Mouse (Mus musculus): ENCODE measurements around the gene Cyp51.
"Not testable (repeated sequence)": the region's sequence is repeated elsewhere in the genome, so short reads cannot be mapped to it uniquely, and the experiment has no call there.

Cyp51 gene

DNA sequence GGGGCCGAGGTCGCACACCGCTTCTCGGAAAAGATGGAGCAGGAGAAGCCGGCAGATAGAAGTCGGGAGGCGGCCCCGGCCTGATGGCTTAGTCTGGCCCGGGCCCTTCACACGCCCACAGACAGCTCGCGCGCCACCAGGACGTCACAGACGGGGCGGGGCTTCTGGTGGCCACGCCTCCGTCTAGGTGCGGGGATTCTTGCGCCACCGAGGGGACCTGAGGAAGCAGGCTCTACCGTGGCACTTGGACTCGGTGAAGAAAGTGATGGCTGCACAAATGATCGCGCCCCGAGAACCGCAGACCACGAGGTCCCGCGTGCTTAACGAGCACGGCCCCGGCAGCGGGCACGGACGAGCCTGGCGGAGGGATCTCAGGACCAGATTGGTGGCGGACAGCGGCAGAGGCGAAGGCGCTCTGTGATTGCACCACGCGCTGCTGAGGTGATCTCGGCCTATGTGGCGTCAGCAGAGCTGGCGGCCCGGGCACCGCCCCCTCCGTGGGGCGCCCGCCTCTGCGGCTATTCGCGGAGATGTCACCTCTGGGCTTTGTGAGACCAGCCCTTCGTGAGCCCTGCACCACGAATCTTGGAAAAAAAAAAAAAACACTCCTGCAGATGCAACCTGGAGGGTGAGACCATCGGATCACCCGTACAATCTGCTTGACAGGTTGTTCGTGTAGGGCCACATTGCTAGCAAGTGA is at the start of gene Cyp51:
TSS of gene Cyp51 (minus strand) at position 406 of the 700 bp plus-strand sequence.
- DNase-seq (ENCODE audit: low spot score), result peak; percentile 89

DNA sequence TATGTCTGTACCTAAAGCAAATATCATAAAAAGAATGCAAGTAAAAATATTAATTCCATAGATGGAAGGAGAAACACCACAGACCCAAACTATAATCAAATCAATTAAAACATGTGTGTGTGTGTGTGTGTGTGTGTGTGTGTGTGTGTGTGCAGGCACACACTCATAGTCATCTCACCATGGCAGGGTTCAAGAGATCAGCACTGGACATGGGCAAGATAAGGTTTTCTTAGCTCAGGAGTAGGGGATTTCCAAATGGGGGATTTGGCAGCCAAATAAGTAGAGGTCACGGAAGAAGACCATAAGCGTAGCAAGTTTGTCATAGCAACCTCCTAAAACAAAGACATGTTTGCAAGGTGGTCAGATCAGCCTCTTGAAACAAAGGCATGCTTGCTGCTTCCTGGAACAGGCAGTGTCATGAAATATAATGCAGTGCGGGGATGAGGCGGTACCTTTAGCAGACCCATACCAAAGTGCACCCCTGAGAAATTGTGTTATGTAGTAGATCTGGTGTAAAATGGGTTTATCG is 8.1 kb upstream of the Cyp51 start:
- no peak for DNase-seq (ENCODE audit: low spot score)

DNA sequence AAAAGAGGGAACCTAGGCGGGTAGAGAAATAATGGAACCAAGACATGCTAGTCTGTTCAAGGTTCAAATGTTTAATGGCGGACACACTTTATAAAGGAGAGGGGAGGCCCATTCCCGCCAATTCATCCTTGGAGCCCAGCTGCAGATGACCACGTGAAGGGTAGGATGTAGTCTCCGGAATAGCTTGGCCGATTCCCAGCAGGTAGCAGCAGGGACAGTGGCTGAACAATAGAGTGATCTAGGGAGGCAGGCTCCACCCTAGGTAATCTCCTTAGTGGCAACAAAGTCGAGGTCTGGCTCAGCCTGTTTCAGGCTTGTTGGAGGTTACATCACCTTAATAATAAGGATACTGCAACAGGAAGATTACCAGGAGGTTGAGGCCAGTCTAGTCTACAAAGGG is 2.5 kb upstream of the Cyp51 start:
- DNase-seq (ENCODE audit: low spot score), result not testable (repeated sequence)

DNA sequence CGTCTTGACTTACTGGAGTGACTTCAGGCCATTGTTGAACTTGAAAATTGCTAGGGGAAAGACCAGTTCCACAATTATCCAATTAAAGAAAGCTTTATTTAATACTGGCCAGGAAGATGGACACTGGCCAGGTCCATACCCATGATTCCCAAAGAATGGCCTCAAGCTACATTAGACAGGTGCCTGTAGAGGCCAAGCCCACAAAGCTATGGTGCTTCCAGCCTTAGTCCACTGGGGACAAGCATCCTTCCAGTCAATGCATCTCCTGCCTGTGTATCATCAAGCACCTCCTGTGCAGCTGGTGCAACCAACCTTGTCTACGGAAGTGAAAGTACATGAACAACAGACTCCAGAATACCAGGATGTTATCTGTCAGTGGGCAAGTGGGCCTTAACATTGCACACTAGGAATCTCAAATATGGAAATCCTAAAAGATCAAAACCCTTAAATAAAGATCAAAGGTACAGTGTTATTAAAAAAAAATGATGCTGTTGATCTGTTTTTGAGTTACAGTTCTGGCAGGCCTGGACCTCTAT is 1.2 kb upstream of the Cyp51 start:
- DNase-seq (ENCODE audit: low spot score), result no peak

DNA sequence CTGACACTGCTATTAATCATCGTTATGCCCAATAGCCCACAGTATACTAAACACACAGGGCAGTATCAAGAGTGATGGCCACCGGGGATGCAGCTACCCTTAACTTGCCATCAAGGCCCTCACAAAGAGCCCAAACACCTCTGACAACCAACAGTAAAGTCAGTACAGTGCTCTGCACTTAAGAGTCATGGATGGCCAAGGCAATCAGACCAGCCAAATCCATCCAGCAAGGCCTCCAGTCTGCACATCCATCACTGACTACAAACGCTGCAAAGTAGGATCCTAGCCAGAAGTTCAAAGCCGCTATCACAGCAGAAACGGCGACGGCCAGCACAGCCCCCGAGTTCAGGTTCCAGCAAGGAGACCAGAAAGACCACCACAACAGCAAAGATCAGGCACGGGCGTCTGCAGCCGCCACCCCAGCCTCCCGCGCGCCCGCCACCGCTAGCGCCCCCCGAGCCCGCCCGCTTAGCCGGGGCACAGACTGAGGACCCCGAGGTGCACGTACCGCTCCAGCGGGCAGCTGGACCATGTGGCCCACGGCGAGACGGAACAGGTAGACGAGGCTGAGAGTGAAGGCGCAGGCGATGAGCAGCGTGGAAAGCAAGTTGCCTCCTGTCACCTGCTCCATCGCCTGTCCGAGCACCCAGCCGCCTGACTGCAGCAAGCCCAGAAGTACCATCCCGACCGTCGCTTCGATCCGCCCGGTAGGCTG is 763 bp downstream of the Cyp51 start:
- DNase-seq (ENCODE audit: low spot score), result no peak

DNA sequence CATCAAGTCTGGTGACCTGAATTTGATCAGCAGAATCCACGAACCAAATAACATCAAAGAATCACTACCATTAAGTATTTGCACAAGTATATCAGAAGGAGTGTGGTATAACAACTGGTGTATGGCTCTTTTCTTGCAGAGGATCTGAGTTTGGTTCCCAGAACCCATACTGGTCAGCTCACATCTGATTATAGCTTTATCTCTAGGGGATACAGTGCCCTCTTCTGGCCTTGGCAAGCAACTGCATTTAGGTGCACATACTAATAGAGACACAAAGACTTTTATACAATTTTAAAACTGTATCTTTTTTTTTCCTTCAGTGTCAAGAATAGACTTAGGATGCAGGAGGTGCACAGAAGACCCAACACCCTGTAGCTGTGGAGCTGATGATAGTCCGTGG is 2.8 kb downstream of the Cyp51 start:
- DNase-seq (ENCODE audit: low spot score), result no peak

DNA sequence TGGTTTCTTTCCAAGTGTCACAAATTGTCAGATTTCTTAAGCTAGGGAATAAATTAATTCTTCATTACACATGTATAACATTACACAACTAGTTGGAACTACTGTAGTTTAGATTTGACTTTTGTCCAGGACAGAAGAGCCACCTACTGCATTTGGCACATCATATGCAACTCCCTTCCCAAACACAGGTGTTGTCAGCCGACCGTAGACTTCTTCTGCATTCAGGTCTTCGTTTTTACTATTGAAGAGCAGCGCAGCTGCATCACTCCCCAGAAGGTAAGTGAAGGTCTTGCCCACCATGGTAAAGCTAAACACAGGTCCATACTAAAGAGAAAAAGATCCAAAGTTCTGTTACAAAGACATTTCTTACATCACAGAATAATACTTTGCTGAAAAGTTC is 3.5 kb downstream of the Cyp51 start:
- no peak for DNase-seq (ENCODE audit: low spot score)

DNA sequence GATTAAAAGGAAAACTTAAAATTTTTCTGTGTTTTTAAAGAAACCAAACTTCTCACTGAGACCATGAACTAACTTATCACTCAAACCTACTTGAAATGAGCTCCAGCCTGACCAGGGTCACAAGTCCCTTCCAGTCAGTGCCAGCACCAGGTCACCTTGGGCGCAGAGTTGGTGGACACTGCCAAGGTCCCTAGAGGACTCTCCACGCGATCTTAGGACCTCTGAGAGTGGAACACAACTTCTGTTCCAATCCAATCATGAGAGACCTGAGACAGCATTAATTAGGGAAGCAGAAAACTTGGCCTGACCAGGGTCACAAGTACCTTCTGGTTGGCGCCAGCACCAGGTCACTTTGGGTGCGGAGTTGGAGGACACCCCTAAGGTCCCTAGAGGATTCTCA is 10.1 kb downstream of the Cyp51 start:
- no peak for DNase-seq (ENCODE audit: low spot score)

DNA sequence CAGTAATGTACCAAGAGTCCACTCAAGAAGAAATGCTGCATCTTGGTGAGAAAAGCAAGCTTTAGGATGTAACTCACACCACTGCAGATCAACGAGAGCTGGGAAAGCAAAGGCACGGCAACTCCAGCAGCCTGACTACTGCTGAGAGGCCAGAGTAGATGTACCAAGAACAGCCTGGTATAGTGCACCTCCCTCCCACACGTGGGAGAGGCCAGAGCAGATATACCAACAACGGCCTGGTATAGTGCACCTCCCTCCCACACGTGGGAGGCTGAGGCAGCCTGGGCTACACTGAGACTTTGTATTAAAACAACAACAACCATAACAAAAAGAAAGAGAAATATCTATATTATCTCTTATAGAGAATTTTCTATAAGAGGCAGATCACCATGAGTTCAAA is 16.4 kb downstream of the Cyp51 start:
- no peak for DNase-seq (ENCODE audit: low spot score)

DNA sequence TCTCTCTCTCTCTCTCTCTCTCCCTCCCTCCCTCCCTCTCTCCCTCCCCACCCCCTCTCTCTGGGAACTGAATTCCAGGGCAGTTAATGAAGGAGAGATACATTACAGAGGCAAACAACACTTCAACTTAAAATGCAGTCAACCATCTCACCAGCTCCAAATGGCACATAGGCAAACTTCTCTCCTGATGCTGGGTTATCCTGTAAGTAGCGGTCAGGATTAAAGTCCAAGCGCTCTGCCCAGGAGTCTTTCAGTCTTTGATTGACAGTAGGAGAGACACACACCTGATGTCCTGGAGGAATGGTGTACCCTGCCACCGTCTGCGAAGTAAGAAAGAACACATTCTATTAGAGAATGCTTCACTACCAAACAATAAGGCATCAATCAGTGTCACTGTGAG is 18.2 kb downstream of the Cyp51 start:
- DNase-seq (ENCODE audit: low spot score), result no peak

DNA sequence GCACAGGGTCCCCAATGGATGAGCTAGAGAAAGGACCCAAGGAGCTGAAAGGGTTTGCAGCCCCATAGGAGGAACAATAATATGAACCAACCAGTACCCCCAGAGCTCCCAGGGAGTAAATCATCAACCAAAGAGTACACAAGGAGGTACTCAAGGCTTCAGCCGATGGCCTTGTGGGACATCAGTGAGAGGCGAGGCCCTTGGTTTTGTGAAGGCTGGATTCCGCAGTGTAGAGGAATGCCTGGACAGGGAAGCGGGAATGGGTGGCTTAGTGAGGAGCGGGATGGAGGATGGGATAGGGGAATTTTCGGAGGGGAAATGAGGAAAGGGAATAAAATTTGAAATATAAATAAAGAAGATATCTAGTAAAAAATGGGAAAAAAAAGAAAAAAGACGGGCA is 19.6 kb downstream of the Cyp51 start:
- DNase-seq (ENCODE audit: low spot score), result no peak

DNA sequence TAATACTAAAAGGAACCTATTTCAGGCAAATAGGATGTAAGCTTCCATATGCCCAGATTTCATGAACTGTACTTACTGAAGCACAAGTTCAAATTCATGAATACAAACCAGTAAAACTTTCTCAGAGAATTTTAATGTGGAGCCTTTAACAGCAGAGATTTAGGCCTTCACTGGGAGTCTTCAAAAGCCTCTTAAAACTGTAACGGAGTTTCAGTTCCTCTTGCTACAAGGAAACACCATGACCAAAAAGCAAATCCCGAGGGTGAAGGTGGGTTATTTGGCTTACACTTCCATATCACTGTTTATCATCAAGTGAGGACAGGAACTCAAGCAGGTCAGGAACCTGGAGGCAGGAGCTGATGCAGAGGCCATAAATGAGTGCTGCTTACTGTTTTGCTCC is 23.0 kb downstream of the Cyp51 start:
- DNase-seq (ENCODE audit: low spot score), result no peak

DNA sequence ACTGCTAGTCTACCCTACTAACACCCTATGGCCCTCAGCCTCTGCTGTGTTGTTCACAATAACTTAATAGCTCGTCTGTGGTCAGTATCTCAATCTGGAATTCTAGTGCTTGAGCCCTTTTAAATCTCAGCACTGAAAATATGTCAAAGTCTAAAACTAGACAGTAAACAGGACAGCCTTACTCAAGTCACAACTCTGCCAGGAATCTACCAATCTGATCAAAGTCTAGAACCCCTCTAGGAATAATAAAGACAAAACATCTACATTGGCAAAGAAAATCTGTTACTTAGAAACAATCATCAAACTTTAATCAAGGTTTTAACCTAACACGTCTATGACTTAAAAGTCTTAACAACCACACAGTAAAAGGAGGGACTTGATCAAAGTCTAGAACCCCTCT is 23.7 kb downstream of the Cyp51 start:
- DNase-seq (ENCODE audit: low spot score), result no peak

DNA sequence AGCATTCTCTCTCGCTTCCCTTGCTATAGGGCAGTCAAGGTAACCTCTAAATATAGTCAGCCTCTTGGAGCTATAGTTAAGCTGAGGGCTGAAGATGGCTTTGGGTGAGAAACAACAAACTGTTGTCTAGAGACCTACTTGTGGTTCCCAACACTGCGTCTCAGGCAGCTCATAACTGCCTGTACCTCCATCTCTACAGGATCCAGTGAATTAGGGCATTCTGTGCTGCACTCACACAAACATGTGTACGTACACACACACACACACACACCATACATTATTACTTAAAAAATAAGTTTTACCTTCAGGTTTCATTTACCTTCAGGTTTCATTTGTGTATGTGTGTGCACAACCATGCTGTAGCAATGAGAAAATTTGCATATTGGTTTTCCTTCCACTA is 25.5 kb downstream of the Cyp51 start:
- DNase-seq (ENCODE audit: low spot score), result no peak

DNA sequence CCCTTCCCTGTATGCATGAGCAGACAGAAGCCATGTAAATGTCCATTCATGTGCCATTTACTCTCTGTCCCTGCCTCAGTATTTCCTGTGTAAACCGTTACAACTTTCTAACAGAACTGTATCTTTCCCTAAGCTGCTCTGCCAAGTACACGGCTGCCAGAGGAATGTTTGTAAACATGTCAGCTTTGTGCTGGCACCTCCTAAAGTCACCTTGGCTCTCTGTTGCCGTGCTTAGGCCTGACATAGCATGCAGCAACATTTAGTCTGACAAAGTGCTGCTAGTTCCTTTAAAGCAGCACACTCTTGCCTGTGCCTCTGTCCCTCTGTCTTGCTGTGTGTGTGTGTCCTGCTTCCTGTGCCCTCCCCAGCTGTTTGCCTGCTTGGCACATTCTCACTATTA is 37.3 kb downstream of the Cyp51 start:
- no peak for DNase-seq (ENCODE audit: low spot score)

DNA sequence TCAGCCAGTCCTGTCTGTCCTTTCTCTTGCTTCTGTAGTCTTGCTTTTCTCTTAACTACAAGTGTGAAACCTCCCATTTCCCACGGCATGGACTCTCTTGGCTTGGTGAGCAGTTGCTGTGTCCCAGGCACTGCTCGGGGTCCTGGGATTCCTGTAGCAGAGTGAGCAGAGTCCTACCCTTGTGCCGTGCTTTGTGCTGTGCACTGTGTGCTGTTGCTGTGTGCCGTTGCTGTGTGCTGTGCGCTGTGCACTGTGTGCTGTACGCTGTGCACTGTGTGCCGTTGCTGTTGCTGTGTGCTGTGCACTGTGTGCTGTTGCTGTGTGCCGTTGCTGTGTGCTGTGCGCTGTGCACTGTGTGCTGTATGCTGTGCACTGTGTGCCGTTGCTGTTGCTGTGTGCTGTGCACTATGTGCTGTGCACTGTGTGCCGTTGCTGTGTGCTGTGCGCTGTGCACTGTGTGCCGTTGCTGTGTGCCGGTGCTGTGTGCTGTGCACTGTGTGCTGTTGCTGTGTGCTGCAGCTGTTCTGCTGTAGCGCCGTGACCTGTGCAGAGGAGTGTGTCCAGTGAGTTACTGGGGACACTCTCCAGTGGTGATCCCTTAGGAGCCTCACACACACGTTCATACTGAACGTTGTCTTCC is 38.0 kb downstream of the Cyp51 start:
- no peak for DNase-seq (ENCODE audit: low spot score)

DNA sequence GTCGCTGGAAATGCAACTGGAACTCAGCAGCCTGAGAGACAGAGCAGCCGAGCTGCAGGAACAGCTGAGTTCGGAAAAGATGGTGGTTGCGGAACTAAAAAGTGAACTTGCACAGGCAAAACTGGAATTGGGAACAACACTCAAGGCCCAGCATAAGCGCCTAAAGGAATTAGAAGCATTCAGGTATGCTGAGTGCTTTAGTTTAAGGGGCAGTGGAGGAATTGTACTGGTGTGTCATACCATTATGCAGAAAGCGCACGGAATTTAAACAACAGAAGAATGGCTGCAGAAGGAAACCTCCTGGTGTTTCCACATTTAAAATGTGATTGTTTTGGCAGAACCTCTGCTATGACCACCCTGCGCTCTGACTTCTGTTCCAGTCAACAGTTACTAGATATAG is 44.2 kb downstream of the Cyp51 start:
- no peak for DNase-seq (ENCODE audit: low spot score)

DNA sequence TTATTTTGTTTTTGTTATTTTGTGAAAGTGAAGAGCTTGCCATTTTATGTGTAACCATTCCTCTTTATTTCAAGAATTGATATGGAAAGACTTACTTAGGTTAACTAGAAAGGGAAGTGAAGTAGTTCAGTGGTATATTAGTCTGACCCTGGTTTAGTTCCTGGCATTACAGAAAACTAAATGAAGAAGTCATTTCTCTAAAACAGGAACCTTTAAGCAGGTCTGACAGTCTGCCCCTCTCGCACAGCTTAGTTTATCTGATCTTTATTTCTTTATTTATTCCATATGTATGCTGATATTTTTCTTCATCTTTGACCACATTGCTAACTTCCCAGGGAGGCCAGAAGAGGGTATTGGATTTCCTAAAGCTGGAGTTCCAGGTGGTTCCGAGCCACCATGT is 63.6 kb downstream of the Cyp51 start:
- no peak for DNase-seq (ENCODE audit: low spot score)

DNA sequence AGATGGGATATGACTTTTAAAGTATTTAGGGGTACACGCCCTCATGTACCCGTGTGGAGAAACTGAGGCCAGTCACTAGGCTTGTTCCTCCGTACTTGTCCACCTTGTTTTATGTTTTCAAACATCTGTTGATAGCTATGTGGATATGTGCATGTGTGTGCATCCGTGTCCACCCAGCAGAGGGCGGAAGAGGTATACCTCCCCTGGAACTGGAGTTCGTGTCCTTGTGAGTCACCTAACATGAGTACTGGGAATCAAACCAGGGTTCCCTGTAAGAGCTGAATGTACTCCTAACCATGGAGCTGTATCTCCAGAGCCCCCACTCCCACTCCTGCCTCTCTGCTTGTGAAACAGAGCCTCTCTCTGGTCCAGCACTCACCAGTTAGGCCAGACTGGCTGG is 64.2 kb downstream of the Cyp51 start:
- no peak for DNase-seq (ENCODE audit: low spot score)

DNA sequence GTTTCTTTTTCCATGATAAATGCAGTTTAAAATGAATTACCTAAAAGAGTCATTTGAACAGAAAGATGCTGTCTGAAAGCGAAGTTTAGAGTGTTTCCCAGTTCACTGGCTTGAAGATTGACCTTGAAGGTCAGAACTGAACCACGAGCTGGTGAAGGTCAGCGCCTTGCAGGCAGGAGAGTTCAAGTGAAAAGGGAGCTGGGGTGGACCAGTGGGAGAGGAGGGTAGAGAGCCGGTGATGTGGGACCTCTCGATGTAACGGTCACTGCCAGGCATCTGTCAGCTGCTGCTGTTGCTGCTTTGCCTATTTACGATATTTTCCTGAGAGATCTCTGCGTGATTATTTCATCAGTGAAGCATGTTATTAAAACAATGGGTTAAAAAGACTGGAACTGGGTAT is 65.2 kb downstream of the Cyp51 start:
- no peak for DNase-seq (ENCODE audit: low spot score)

DNA sequence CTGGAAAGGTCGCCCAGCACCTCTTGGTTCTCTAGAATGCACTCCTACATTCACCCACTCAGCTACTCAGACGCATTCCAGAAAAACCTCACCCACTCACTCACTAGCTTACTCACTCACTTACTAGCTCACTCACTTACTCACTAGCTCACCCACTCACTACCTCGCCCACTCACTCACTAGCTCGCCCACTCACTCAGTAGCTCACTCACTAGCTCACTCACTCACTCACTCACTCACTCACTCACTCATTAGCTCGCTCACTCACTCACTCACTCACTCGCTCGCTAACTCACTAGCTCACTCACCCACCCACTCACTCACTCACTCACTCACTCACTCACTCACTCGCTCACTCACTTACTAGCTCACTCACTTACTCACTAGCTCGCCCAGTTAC is 67.9 kb downstream of the Cyp51 start:
- DNase-seq (ENCODE audit: low spot score), result no peak

DNA sequence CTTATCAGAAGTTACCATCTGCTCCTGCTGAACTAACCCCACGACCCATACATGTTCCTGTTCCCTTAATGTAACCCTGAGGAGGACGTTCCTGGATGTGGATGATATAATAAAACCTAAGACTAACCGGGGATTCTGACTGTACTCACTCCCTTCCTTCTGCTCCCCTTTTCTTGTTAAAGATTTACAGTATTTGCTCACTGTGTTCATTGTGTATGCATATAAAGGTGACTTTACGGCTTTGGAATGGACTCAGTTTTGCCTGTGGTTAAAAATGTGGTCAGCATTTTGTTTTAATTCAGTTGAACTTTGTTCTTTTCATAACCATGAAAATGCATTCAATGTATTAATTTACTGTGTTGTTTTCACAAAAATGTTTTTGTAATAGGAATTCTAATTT is 72.7 kb downstream of the Cyp51 start:
- DNase-seq (ENCODE audit: low spot score), result no peak

Data from T-cell, adult 2 months (primary cell).